Mouse (Mus musculus) spleen, embryonic (tissue): ENCODE results near the gene Dync1h1.

Experiments
- CTCF ChIA-PET: fragments of 350-600 bp; sonication (Branson Sonifier 250); formaldehyde crosslinking; loops from one replicate; lab custom pipeline; 2022; lab: Charles Lee

The Dync1h1 gene

GRCm38 (mm10) chr12:110601241-110602218 is at the start of gene Dync1h1:
Gene Dync1h1 (plus strand): TSS chr12:110601452.
- CTCF ChIA-PET = interaction anchor here (1.2 kb wide), 1 partner anchor 241 kb away, joined by 3 read pairs; no protein-coding TSS in a partner anchor

GRCm38 (mm10) chr12:110552113-110552512 is 49.1 kb upstream of the Dync1h1 start:
- CTCF ChIA-PET = interaction anchor here (0.6 kb wide), 1 partner anchor 1658 kb away, joined by 7 read pairs; no protein-coding TSS in a partner anchor

GRCm38 (mm10) chr12:110553362-110553761 is 47.9 kb upstream of the Dync1h1 start:
- CTCF ChIA-PET = no interaction called here

GRCm38 (mm10) chr12:110555536-110556240 is 45.6 kb upstream of the Dync1h1 start:
- CTCF ChIA-PET = no interaction called here

GRCm38 (mm10) chr12:110556861-110557628 is 44.2 kb upstream of the Dync1h1 start:
- CTCF ChIA-PET = no interaction called here

- CTCF ChIA-PET = no interaction called here
Measured at GRCm38 (mm10) chr12:110558175-110558574, 43.1 kb upstream of the Dync1h1 start.

GRCm38 (mm10) chr12:110563383-110563782 is 37.9 kb upstream of the Dync1h1 start:
- CTCF ChIA-PET = no interaction called here

- CTCF ChIA-PET = no interaction called here
Measured at GRCm38 (mm10) chr12:110564848-110565247, 36.4 kb upstream of the Dync1h1 start.

GRCm38 (mm10) chr12:110566366-110566765 is 34.9 kb upstream of the Dync1h1 start:
- CTCF ChIA-PET = no interaction called here

GRCm38 (mm10) chr12:110571050-110571449 is 30.2 kb upstream of the Dync1h1 start:
- CTCF ChIA-PET = no interaction called here

GRCm38 (mm10) chr12:110572351-110572750 is 28.9 kb upstream of the Dync1h1 start:
- CTCF ChIA-PET = no interaction called here

- CTCF ChIA-PET = no interaction called here
Measured at GRCm38 (mm10) chr12:110573635-110574034, 27.6 kb upstream of the Dync1h1 start.

GRCm38 (mm10) chr12:110575926-110576325 is 25.3 kb upstream of the Dync1h1 start:
- CTCF ChIA-PET = interaction anchor here (0.6 kb wide), 1 partner anchor 22 kb away, joined by 4 read pairs; no protein-coding TSS in a partner anchor

GRCm38 (mm10) chr12:110578333-110578732 is 22.9 kb upstream of the Dync1h1 start:
- CTCF ChIA-PET = interaction anchor here (0.7 kb wide), 1 partner anchor 33 kb away, joined by 4 read pairs; no protein-coding TSS in a partner anchor

GRCm38 (mm10) chr12:110588622-110589021 is 12.6 kb upstream of the Dync1h1 start:
- CTCF ChIA-PET = interaction anchor here (0.7 kb wide), 1 partner anchor 246 kb away, joined by 13 read pairs; no protein-coding TSS in a partner anchor

GRCm38 (mm10) chr12:110590804-110591259 is 10.4 kb upstream of the Dync1h1 start:
- CTCF ChIA-PET = interaction anchor here (0.6 kb wide), 1 partner anchor 302 kb away, joined by 3 read pairs; no protein-coding TSS in a partner anchor

GRCm38 (mm10) chr12:110591260-110591883 is 9.9 kb upstream of the Dync1h1 start:
- CTCF ChIA-PET = interaction anchor here (0.6 kb wide), 1 partner anchor 301 kb away, joined by 3 read pairs; no protein-coding TSS in a partner anchor

- CTCF ChIA-PET = interaction anchor here (1.2 kb wide), 1 partner anchor 247 kb away, joined by 3 read pairs; no protein-coding TSS in a partner anchor
Measured at GRCm38 (mm10) chr12:110598527-110598926, 2.7 kb upstream of the Dync1h1 start.

- CTCF ChIA-PET = interaction anchor here (1.2 kb wide), 1 partner anchor 242 kb away, joined by 3 read pairs; no protein-coding TSS in a partner anchor
Measured at GRCm38 (mm10) chr12:110599791-110600190, 1.5 kb upstream of the Dync1h1 start.
